Mouse (Mus musculus): ENCODE data around the gene Brdt.

DNA sequence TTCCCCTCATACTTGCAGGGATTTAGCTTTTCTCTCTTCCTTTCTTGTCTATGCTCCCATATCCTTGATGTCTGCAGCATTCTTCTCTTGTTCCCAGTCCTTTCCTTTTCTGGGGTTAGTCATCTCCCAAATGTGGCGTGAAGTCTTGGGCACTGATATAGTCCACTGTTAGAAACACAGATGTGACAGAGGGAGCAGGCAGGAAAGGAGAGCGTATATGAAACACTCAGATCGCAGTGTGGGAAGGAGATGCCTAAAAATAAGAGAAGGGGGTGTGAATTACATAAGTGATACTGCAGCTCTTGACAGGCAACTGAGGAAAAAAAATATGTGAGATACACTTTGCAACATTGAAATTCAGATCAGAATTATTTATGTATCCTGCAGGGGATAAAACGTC lies 74.4 kb downstream of the Brdt start:
- TF ChIP-seq CTCF (conservative IDR thresholded peaks at IDR 0.05; ENCODE audit: insufficient read depth, insufficient read length, low read depth, low read length) (no peak), POLR2A (IDR thresholded peaks at IDR 0.05; ENCODE audit: low read depth, low read length) (no peak)
